Mouse (Mus musculus): ENCODE data around the gene 1700088E04Rik. TPM values are rescaled to one million over a fixed set of nuclear protein-coding genes. Genes with fewer than 3 reads are reported as not detected.

Gene 1700088E04Rik
- polyA plus RNA-seq, 1 experiment: 1.2 TPM

- peaks cover 30% of the 10 kb centered on the region for H3K36me3 ChIP-seq (ENCODE audit: control insufficient read depth, insufficient read depth, low read length)
- H3K4me1 ChIP-seq (ENCODE audit: control insufficient read depth, insufficient read depth, insufficient read length, low read length): peaks cover 3% of the 10 kb centered on the region
- no peaks in the 10 kb centered on the region for H3K27me3 ChIP-seq (ENCODE audit: control insufficient read depth, insufficient read depth, low read length)
- H3K27ac ChIP-seq (ENCODE audit: insufficient read depth, low read depth, low read length): peak overlapping the region; percentile 37; the same call in 1 of the 2 replicates
- H3K4me3 ChIP-seq (ENCODE audit: low read depth, low read length): no peak overlapping the region
- WGBS: 59% methylated on average over 3 of the region's 3 CpGs
- TF ChIP-seq CTCF (IDR thresholded peaks at IDR 0.05; ENCODE audit: extremely low read depth, insufficient read length, insufficient replicate concordance, low read depth, low read length) (no peak), POLR2A (IDR thresholded peaks at IDR 0.05; ENCODE audit: low read depth, low read length) (no peak)
Observed at GRCm38 (mm10) chr15:79096556-79096955, 44.5 kb downstream of the 1700088E04Rik start.

- H3K4me3 ChIP-seq (ENCODE audit: low read depth, low read length): no peak overlapping the region
- peaks cover 41% of the 10 kb centered on the region for H3K36me3 ChIP-seq (ENCODE audit: control insufficient read depth, insufficient read depth, low read length)
- TF ChIP-seq CTCF (IDR thresholded peaks at IDR 0.05; ENCODE audit: extremely low read depth, insufficient read length, insufficient replicate concordance, low read depth, low read length): no peak
- TF ChIP-seq POLR2A (IDR thresholded peaks at IDR 0.05; ENCODE audit: low read depth, low read length): no peak
- H3K27me3 ChIP-seq (ENCODE audit: control insufficient read depth, insufficient read depth, low read length): no peaks in the 10 kb centered on the region
- peaks cover 3% of the 10 kb centered on the region for H3K4me1 ChIP-seq (ENCODE audit: control insufficient read depth, insufficient read depth, insufficient read length, low read length)
- WGBS: 82% methylated on average over 5 of the region's 5 CpGs
- no peak overlapping the region for H3K27ac ChIP-seq (ENCODE audit: insufficient read depth, low read depth, low read length)
Observed at GRCm38 (mm10) chr15:79095483-79095882, 45.6 kb downstream of the 1700088E04Rik start.

GRCm38 (mm10) chr15:79093083-79093839 is 47.8 kb downstream of the 1700088E04Rik start:
- TF ChIP-seq POLR2A (IDR thresholded peaks at IDR 0.05; ENCODE audit: low read depth, low read length) (no peak), CTCF (IDR thresholded peaks at IDR 0.05; ENCODE audit: extremely low read depth, insufficient read length, insufficient replicate concordance, low read depth, low read length) (peak; percentile 31; the same call in 1 of the 2 replicates)
- peaks cover 57% of the 10 kb centered on the region for H3K36me3 ChIP-seq (ENCODE audit: control insufficient read depth, insufficient read depth, low read length)
- peaks cover 3% of the 10 kb centered on the region for H3K4me1 ChIP-seq (ENCODE audit: control insufficient read depth, insufficient read depth, insufficient read length, low read length)
- no peak overlapping the region for H3K4me3 ChIP-seq (ENCODE audit: low read depth, low read length)
- peak overlapping the region; percentile 20; the same call in 1 of the 2 replicates for H3K27ac ChIP-seq (ENCODE audit: insufficient read depth, low read depth, low read length)
- 67% methylated on average over 7 of the region's 7 CpGs for WGBS
- no peaks in the 10 kb centered on the region for H3K27me3 ChIP-seq (ENCODE audit: control insufficient read depth, insufficient read depth, low read length)

GRCm38 (mm10) chr15:79092284-79092683 is 48.8 kb downstream of the 1700088E04Rik start:
- Histone ChIP-seq H3K27ac (ENCODE audit: insufficient read depth, low read depth, low read length) (no peak overlapping the region), H3K4me1 (ENCODE audit: control insufficient read depth, insufficient read depth, insufficient read length, low read length) (no peaks in the 10 kb centered on the region), H3K36me3 (ENCODE audit: control insufficient read depth, insufficient read depth, low read length) (peaks cover 63% of the 10 kb centered on the region), H3K4me3 (ENCODE audit: low read depth, low read length) (no peak overlapping the region), H3K27me3 (ENCODE audit: control insufficient read depth, insufficient read depth, low read length) (no peaks in the 10 kb centered on the region)
- 79% methylated on average over 6 of the region's 6 CpGs for WGBS
- no peak for TF ChIP-seq CTCF (IDR thresholded peaks at IDR 0.05; ENCODE audit: extremely low read depth, insufficient read length, insufficient replicate concordance, low read depth, low read length)
- TF ChIP-seq POLR2A (IDR thresholded peaks at IDR 0.05; ENCODE audit: low read depth, low read length): no peak

- TF ChIP-seq POLR2A (IDR thresholded peaks at IDR 0.05; ENCODE audit: low read depth, low read length) (no peak), CTCF (IDR thresholded peaks at IDR 0.05; ENCODE audit: extremely low read depth, insufficient read length, insufficient replicate concordance, low read depth, low read length) (no peak)
- WGBS: 71% methylated on average over 7 of the region's 7 CpGs
- peaks cover 5% of the 10 kb centered on the region; the same call in 1 of the 2 replicates for H3K4me1 ChIP-seq (ENCODE audit: control insufficient read depth, insufficient read depth, insufficient read length, low read length)
- H3K27me3 ChIP-seq (ENCODE audit: control insufficient read depth, insufficient read depth, low read length): no peaks in the 10 kb centered on the region
- H3K4me3 ChIP-seq (ENCODE audit: low read depth, low read length): no peak overlapping the region
- H3K27ac ChIP-seq (ENCODE audit: insufficient read depth, low read depth, low read length): no peak overlapping the region
- H3K36me3 ChIP-seq (ENCODE audit: control insufficient read depth, insufficient read depth, low read length): peaks cover 72% of the 10 kb centered on the region
Observed at GRCm38 (mm10) chr15:79079567-79079966, 61.5 kb downstream of the 1700088E04Rik start.

Other genes starting within 250 kb of the 1700088E04Rik start
- gene Gm49510, start 241.6 kb downstream of the 1700088E04Rik start, polyA plus RNA-seq (2012; rRNA removed): 0.13 TPM in 1 of 2 replicates, not detected in the other
- 41.3 and 48.8 TPM in 2 replicates for gene Sh3bp1, start 241.5 kb downstream of the 1700088E04Rik start, polyA plus RNA-seq (2012; rRNA removed)
- 3.9 and 4.2 TPM in 2 replicates for gene Pdxp, start 227.3 kb downstream of the 1700088E04Rik start, polyA plus RNA-seq (2012; rRNA removed)
- gene Lgals1, start 214.5 kb downstream of the 1700088E04Rik start, polyA plus RNA-seq (2012; rRNA removed): 51.7 and 77.0 TPM in 2 replicates
- 7.3 and 11.7 TPM in 2 replicates for gene Nol12, start 206.3 kb downstream of the 1700088E04Rik start, polyA plus RNA-seq (2012; rRNA removed)
- gene Triobp, start 193.5 kb downstream of the 1700088E04Rik start, polyA plus RNA-seq (2012; rRNA removed): 43.3 and 123 TPM in 2 replicates
- 120 and 218 TPM in 2 replicates for gene H1f0, start 112.8 kb downstream of the 1700088E04Rik start, polyA plus RNA-seq (2012; rRNA removed)
- gene Galr3, start 99.4 kb downstream of the 1700088E04Rik start, polyA plus RNA-seq (2012; rRNA removed): 2.2 and 8.0 TPM in 2 replicates
- 70.4 and 92.7 TPM in 2 replicates for gene Ankrd54, start 78.4 kb downstream of the 1700088E04Rik start, polyA plus RNA-seq (2012; rRNA removed)
- gene Eif3l, start 66.1 kb downstream of the 1700088E04Rik start, polyA plus RNA-seq (2012; rRNA removed): 52.5 and 88.3 TPM in 2 replicates
- gene Micall1, start 32.4 kb downstream of the 1700088E04Rik start, polyA plus RNA-seq (2012; rRNA removed): 18.8 and 23.8 TPM in 2 replicates
- gene Polr2f, start 244 bp downstream of the 1700088E04Rik start, polyA plus RNA-seq (2012; rRNA removed): 18.3 and 32.2 TPM in 2 replicates
- 2.5 and 2.7 TPM in 2 replicates for gene Sox10, start 24.0 kb upstream of the 1700088E04Rik start, polyA plus RNA-seq (2012; rRNA removed)
- gene Pick1, start 87.9 kb upstream of the 1700088E04Rik start, polyA plus RNA-seq (2012; rRNA removed): 20.8 and 27.9 TPM in 2 replicates
- gene Gm49486, start 88.1 kb upstream of the 1700088E04Rik start, polyA plus RNA-seq (2012; rRNA removed): 0.05 and 0.08 TPM in 2 replicates
- 0.75 and 2.6 TPM in 2 replicates for gene Slc16a8, start 113.5 kb upstream of the 1700088E04Rik start, polyA plus RNA-seq (2012; rRNA removed)
- 139 and 542 TPM in 2 replicates for gene Baiap2l2, start 144.3 kb upstream of the 1700088E04Rik start, polyA plus RNA-seq (2012; rRNA removed)
- gene Pla2g6, start 187.1 kb upstream of the 1700088E04Rik start, polyA plus RNA-seq (2012; rRNA removed): 24.1 and 40.2 TPM in 2 replicates
- 9.4 and 28.5 TPM in 2 replicates for gene Maff, start 205.4 kb upstream of the 1700088E04Rik start, polyA plus RNA-seq (2012; rRNA removed)

Data from small intestine, adult 2 months (tissue).